In the genomic region with DNA sequence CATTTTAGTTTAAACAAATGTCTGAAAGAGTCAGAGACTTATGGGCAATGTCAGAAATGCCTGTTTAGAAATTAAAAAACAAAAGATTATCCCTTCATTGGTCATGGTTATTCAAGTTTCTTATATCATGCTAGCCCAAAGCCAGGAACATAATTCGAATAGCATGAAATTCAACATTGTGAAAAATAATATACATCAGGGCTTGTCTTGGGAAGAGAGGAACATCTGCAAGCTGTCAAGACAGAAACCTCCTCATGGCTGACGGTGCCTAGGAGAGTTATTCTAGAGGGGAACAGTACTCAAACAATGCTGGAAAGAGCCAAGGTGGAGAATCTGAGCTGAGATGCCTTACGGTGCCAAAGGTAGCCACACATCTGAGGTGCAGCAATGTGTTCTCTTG, we compare ENCODE assay signal across 27 mouse cellular contexts.
"Had no signal": no experiment of that assay in that cellular context is flagged by ENCODE, and none has a peak within 500 bp of the region (broad histone marks: within the 10 kb centered on the region; RNA-seq: fewer than 3 reads in every experiment).

No protein-coding gene starts in this region.

- H3K36me3 ChIP-seq: heart, embryonic 12.5 days; hindbrain, embryonic 10.5 days; hindbrain, embryonic 12.5 days; intestine, embryonic 15.5 days; limb, embryonic 10.5 days; limb, embryonic 12.5 days; liver, embryonic 13.5 days; liver, embryonic 15.5 days had no signal

- H3K9me3 ChIP-seq: heart, embryonic 12.5 days; hindbrain, embryonic 10.5 days; hindbrain, embryonic 12.5 days; intestine, embryonic 15.5 days; limb, embryonic 10.5 days; limb, embryonic 12.5 days; liver, embryonic 13.5 days; liver, embryonic 15.5 days had no signal

- H3K4me2 ChIP-seq: heart, embryonic 12.5 days; hindbrain, embryonic 12.5 days; hindbrain, embryonic 14.5 days; intestine, embryonic 15.5 days; limb, embryonic 12.5 days; liver, embryonic 11.5 days; liver, embryonic 13.5 days; liver, embryonic 15.5 days had no signal

- DNase-seq: gastrocnemius, adult 2 months; gastrocnemius, postnatal 10 days; gastrocnemius, postnatal 25 days; heart, adult 2 months; heart, postnatal 10 days; heart, postnatal 4 days; kidney, adult 18-20 months; kidney, adult 8-10 months; kidney, postnatal 10 days; kidney, postnatal 25 days; kidney, postnatal 4 days; liver; liver, embryonic 13.5 days had no signal

- H3K9ac ChIP-seq: heart, embryonic 12.5 days; hindbrain, embryonic 12.5 days; hindbrain, embryonic 14.5 days; intestine, embryonic 15.5 days; limb, embryonic 12.5 days; liver, embryonic 13.5 days; liver, embryonic 15.5 days had no signal

- H3K27ac ChIP-seq: gastrocnemius, adult 2 months; heart, adult 2 months; hindbrain, embryonic 10.5 days; hindbrain, embryonic 12.5 days; hindbrain, embryonic 14.5 days; intestine, embryonic 15.5 days; layer of hippocampus, adult 2 months; left cerebral cortex, adult 2 months; limb, embryonic 10.5 days; limb, embryonic 12.5 days; liver, embryonic 13.5 days; liver, embryonic 15.5 days had no signal

- H3K4me3 ChIP-seq: gastrocnemius, adult 2 months; heart, adult 2 months; heart, embryonic 12.5 days; hindbrain, embryonic 10.5 days; hindbrain, embryonic 12.5 days; intestine, embryonic 15.5 days; layer of hippocampus, adult 2 months; left cerebral cortex, adult 2 months; limb, embryonic 10.5 days; limb, embryonic 12.5 days; liver, embryonic 13.5 days; liver, embryonic 15.5 days had no signal

- H3K4me1 ChIP-seq: heart, embryonic 12.5 days; hindbrain, embryonic 10.5 days; hindbrain, embryonic 12.5 days; intestine, embryonic 15.5 days; limb, embryonic 10.5 days; limb, embryonic 12.5 days; liver, embryonic 13.5 days; liver, embryonic 15.5 days had no signal

- ATAC-seq: hindbrain, embryonic 16.5 days; inflammation-experienced regulatory T-cells, adult 6 months; intestine, embryonic 15.5 days; intestine, postnatal 0 days had no signal

- H3K27me3 ChIP-seq: heart, embryonic 12.5 days; hindbrain, embryonic 12.5 days; intestine, embryonic 15.5 days; limb, embryonic 12.5 days; liver, embryonic 13.5 days; liver, embryonic 15.5 days had no signal
